Mouse (Mus musculus) brown adipose tissue, adult 24 weeks (tissue): ENCODE results near the gene Pappa2. TPM values are rescaled to one million over a fixed set of nuclear protein-coding genes. Genes with fewer than 3 reads are reported as not detected.

Source experiments
- H3K27ac ChIP-seq: fragments of 200-500 bp; replicated peaks from 2 replicates; pipeline ENCODE4 v1.5.1; 2012; ENCODE audit warnings: low read depth, mild to moderate bottlenecking, low read length
- H3K4me1 ChIP-seq: fragments of 200-500 bp; 2 replicates; pipeline ENCODE4 v1.6.1; 2012; ENCODE audit warnings: low read length, mixed read lengths; ENCODE audit not compliant: control insufficient read depth, insufficient read depth, insufficient read length
- H3K4me3 ChIP-seq: fragments of 200-500 bp; 2 replicates; pipeline ENCODE4 v1.5.1; 2012; ENCODE audit warnings: low read depth, mild to moderate bottlenecking, low read length, moderate library complexity; ENCODE audit not compliant: insufficient read depth
- polyA plus RNA-seq: library from polyadenylated mRNA; stranded (reverse); fragments of >200 nt; gene quantifications from 2 replicates; pipeline ENCODE4 v1.2.4, GENCODE M21; 2012; ENCODE audit not compliant: missing spikeins, insufficient read depth, insufficient read length

Pappa2 gene
- polyA plus RNA-seq, 1 experiment, result not detected

DNA sequence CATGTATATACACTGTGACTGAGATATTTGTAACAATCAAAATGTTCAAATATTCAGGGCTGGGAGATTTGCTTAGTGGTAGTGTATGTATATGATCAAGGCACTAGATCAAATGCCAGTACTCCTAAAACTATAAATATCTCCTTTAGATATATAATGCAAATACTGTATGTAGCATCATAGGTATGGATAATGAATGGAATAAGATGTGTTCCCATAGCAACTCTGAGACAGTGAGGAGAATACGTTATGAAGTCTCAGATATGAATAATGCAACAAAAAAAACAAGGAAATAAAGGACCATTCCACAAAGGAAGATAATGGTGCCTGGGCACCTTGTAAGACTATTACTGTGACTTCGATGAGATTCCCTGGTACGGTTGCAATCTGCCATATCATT lies 45.8 kb downstream of the Pappa2 start:
- H3K4me1 ChIP-seq, result no peaks in the 10 kb centered on the region

DNA sequence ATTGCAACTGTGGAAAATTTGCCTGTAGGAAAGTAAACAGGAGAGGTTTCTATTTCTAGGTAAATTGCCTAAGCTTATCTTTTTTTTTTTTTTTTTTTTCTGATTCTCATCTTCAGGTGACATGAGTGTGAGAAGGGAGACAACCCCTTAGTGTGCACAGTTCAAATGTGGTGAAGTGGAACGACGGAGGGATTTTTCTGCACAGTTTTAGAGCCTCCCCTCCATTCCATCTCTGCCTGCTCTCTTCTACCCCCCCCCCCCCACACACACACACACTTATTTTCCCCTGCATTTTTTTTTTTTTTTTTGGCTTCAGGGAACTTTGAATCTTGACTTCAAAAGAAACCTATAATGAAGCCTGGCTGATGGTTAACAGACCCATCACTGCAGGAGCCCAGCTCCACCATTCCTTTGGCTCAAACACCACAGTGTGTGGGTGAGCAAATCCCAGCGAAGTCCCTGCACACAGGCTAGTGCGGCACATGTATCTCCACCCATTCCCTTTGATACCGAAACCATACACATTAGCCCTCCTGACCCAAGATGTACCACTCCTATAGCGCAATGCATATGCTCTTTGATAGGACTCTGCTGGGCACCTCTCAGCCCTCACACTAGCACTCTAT lies 49.0 kb downstream of the Pappa2 start:
- Histone ChIP-seq H3K4me3 (no peak overlapping the region), H3K4me1 (no peaks in the 10 kb centered on the region), H3K27ac (no peak overlapping the region)

More for the DNA sequence above, 45.8 kb downstream of the Pappa2 start:
- Histone ChIP-seq H3K4me3 (no peak overlapping the region), H3K27ac (no peak overlapping the region)

DNA sequence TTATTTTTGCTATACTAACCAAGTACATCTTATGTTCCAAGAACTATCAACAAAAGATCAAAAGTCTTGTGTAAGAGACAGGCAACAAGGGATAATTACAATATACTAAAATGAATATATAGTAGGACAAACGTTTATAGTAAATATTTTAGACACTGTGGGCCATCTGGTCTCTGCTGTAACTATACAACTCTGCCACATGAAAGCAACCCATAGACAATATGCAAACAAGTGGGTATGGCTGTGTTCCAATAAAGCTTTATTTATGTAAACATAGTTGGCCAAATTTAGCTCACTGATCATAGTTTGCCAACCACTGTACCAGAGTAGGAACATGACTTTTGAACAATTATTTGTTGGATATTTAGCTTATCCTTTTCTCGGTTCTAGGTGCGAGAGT lies 50.9 kb downstream of the Pappa2 start:
- Histone ChIP-seq H3K4me3 (no peak overlapping the region), H3K4me1 (no peaks in the 10 kb centered on the region), H3K27ac (no peak overlapping the region)

DNA sequence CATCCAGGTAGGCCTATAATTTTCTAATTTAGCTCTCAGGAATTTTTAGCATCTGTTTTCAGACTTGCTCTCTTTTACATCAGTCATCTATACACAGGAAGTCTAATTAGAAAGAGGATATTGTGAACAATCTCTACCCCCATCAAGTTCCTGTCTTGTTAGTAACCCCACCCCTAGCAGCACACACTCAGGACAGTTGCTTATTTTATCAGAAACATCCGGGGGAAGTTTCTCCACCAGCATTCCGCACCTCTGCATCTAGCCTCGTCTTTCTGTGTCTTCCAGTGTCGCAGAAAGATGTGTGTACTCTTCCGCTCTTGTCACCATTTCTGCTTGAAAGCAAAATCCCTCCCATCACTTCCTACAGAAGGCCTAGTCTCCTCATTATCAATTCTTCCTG lies 59.8 kb downstream of the Pappa2 start:
- H3K4me1 ChIP-seq, result no peaks in the 10 kb centered on the region; the same call in none of the 2 replicates
- H3K27ac ChIP-seq, result 0 out of 2 replicates have a peak overlapping the region, but pooled peaks have one; percentile 27
- H3K4me3 ChIP-seq, result no peak overlapping the region

DNA sequence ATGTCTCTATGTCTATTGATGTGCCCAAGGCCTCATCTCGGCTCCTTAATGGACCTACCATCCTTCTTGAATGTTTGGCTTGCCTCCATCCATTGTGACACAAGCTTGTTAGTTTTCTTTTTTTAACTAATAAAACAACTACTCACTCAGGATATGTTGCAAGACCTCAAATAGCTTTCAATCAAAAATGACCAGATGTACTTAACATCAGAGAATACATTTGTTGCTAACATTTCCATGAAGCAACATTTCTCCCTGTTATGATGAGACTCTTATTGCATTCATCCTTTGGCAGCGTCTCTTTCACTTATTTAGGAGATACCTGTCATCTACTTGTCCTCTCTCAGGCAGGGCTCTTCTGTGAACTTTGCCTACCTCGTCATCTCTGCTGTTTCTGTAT lies 61.4 kb downstream of the Pappa2 start:
- peak overlapping the region; percentile 92 for H3K27ac ChIP-seq
- no peak overlapping the region for H3K4me3 ChIP-seq
- H3K4me1 ChIP-seq, result no peaks in the 10 kb centered on the region; the same call in none of the 2 replicates

DNA sequence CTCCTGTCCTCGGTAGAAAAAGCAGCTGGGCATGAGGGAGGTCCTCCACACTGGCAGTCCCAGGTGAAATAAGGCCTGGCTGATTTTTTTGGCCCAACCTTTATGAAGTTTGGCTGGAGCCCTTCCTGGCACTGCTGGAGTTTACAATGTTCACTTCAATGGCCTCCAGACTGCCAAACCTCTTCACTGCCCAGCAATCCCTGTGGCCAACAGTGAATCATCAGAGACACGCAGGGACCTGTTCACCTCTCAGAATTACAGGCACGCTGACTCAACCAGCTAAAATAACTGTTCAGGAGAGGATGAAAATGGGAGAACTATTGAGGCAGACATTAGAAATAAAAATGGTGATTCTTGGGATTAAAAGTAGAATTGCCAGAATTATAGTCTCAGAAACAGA lies 63.2 kb downstream of the Pappa2 start:
- no peak overlapping the region for H3K4me3 ChIP-seq
- no peak overlapping the region for H3K27ac ChIP-seq
- no peaks in the 10 kb centered on the region; the same call in none of the 2 replicates for H3K4me1 ChIP-seq

DNA sequence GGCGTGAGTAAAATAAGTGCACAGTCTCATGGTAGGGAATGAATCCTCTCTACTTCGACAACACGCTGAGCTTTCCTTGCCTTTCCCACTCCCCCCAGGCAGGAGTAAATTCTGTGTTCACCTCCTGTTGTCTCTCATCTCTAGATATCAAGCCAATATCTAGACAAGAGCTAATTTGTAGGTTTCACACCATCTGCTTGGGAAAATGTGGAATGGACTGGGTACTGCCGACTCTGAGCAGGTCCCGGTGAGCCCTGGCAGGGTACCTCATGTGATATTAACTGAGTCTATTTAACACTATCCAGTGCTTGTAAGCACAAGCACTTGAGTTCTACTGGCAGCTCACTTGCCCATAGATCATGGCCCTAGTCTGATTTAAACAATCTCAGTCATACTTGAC lies 64.7 kb downstream of the Pappa2 start:
- no peak overlapping the region for H3K4me3 ChIP-seq
- no peak overlapping the region for H3K27ac ChIP-seq
- no peaks in the 10 kb centered on the region; the same call in 1 of the 2 replicates for H3K4me1 ChIP-seq

DNA sequence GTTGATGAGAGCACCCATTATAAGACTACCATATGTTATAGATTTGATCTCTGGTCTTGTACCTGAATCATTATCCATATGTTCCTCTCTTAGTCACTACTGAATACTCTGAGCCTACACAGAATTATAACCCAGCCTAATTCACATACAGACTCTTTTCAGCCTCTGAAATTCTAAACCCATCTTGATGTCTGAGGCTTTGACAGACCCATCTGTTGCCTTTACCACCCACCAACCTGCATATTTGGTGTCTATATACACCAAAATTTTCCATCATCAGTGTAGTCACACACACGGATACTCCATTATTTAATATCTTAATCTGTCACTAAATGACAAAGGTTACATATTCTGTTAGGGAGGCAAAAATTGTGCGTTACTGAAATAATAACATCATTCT lies 69.6 kb downstream of the Pappa2 start:
- Histone ChIP-seq H3K27ac (no peak overlapping the region), H3K4me1 (no peaks in the 10 kb centered on the region), H3K4me3 (no peak overlapping the region)

DNA sequence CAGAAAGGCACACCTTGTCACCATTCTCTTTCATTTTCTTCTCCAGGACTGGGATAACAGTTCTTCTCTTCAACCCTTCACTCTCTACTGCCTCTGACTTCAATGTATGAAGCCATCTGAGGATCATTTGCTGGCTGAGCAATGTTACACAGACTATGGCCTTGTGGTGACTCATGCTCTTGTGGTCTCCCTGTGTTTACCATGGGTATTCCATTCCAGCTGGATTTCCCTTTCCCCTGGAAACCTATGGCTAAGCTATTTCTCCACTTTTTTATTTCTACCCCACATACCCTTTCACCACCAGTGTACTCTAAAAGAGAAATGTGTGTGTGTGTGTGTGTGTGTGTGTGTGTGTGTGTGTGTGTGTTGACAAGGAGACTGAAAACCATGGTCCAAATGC lies 83.0 kb downstream of the Pappa2 start:
- no peak overlapping the region for H3K4me3 ChIP-seq
- H3K27ac ChIP-seq, result no peak overlapping the region
- no peaks in the 10 kb centered on the region for H3K4me1 ChIP-seq

DNA sequence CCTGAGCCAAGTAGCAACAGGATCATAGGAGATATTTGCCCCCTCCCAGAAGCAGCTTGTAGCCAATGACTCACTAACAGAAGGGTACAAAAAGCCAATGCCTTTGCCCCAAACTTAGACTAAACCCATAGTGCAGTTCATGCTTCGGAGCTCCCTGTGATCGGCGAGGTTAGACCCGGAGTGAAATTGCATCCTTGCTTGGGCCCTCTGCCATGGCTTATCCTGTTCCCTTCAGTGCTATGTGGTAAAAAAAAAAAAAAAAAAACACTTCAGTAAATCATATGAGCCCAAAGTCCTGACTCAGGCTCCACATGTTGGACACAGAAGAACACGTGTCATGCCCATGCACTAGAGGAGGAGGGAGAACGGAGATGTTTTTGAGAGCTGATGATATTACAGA lies 85.8 kb downstream of the Pappa2 start:
- Histone ChIP-seq H3K27ac (no peak overlapping the region), H3K4me1 (no peaks in the 10 kb centered on the region), H3K4me3 (no peak overlapping the region)

DNA sequence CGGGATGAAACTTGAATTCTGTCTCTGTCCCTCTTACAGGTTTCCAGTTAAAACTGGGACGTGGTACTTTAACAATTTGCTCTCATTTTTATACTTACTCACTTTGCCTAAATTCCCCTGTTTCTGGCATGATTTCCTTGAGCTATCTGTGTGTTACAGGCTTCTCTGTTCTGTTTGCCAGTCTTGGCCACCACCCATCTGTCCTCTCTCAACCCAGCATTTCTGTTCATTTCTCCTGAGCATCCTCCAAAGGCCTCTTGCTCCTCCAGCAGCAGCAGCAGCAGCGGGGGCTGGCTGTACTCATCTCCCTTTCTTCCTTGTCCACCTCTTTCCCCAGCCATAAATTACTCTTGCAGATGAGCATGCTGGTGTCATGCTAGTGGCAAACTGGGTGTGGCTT lies 104.8 kb downstream of the Pappa2 start:
- Histone ChIP-seq H3K4me3 (no peak overlapping the region), H3K4me1 (no peaks in the 10 kb centered on the region), H3K27ac (no peak overlapping the region)

DNA sequence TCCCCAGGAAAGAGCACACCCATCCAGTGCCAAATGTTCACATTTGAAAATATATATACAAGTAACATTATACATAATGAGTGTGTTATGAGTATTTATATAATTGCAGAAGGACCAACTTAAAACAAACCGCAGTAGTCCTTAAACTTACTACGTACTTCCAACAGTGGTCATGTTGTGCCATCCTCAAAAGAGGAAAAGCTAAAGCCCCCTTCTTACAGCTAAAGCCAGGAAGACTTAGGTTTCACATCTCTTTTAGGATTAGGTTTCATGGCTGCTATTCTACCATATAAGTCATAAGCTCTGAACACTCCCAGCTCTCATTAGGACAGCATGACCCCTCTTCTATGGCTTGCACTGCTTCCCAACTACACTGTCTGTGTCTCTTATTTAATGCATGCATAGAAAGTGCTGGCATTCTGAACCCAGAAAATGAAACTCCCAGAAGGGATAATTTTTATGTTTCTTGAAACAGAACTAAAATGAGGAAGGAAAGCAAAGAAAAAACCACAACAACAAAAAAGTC lies 105.7 kb downstream of the Pappa2 start:
- no peak overlapping the region for H3K27ac ChIP-seq
- no peak overlapping the region for H3K4me3 ChIP-seq
- no peaks in the 10 kb centered on the region for H3K4me1 ChIP-seq

DNA sequence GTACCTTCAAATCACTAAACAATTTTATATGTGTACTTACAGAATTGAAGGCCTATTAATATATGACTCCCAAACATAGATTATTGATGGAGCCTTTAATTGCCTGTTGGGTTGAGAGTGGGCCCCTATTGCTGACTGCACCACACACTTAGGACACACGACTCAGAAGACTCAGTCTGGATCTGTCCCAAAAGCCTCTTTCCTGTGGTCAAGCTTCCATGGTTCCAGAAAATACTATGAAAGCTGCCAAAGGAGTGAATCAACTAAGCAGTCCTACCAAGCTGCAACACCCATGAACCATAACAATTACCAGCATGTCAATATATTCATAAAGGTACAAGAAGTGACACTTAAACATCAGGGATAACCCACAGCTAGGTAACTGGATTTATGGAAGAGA lies 106.7 kb downstream of the Pappa2 start:
- H3K4me1 ChIP-seq, result no peaks in the 10 kb centered on the region
- H3K4me3 ChIP-seq, result no peak overlapping the region
- H3K27ac ChIP-seq, result no peak overlapping the region

DNA sequence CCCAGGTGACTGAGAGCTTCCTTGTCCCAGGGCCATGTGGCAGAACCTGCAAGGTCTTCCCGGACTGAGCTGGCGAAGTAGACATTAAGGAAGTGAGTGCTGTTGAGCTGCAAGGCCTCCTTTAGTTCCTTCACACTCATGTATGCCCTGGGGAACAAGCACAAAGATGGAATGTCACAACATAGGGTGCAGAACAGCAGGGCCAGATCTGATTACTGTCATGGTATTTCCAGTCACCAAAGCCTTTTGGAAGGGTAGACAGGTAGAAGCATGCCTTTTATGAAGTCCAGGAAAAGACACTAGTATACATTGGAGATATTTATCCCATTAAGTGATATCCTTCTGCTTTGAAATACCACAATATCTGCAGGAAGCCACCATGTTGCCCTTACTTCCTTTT lies 108.9 kb downstream of the Pappa2 start:
- H3K27ac ChIP-seq, result no peak overlapping the region
- no peak overlapping the region for H3K4me3 ChIP-seq
- H3K4me1 ChIP-seq, result no peaks in the 10 kb centered on the region

DNA sequence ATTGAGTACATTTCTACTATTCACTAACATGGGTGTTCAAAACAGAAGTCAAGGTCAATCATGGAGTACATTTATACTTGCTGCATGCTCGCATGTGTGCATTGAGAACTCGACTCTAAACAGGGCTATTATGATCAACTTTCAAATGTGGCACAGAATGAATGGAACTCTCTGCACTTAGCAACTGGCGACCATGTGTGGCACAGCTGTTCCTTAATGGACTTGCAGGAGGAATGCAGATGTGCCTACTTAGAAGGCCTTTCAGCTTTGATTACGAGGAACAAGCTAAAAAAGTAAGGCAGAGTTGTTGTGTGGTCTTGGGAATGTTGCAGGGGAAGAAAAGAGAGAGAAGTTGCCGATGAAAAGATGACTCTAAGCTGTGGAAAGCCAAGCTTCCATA lies 120.1 kb downstream of the Pappa2 start:
- H3K4me1 ChIP-seq, result no peaks in the 10 kb centered on the region
- no peak overlapping the region for H3K27ac ChIP-seq
- H3K4me3 ChIP-seq, result no peak overlapping the region
